Mouse (Mus musculus) heart, embryonic 14.5 days (tissue): ENCODE measurements at regions not wholly inside any gene's neighbourhood (a gene's known extent, or its start where the extent isn't known, plus 50 kb on each side); places are given as distances from the start of the nearest gene placed in this dataset.
"Not testable (repeated sequence)": the region's sequence is repeated elsewhere in the genome, so short reads cannot be mapped to it uniquely, and the experiment has no call there.

Experiments
- ATAC-seq: fragments of 200-750 bp; cut with Nextera tagmentation; 2 replicates; pipeline ENCODE4 v1.8.0; 2017; ENCODE audit warnings: low read depth, moderate TSS enrichment; ENCODE audit not compliant: insufficient number of reproducible peaks, insufficient read depth, low FRiP score
- H3K27ac ChIP-seq, 2 experiments: fragments of 200-500 bp in 1 of 2; fragments of 300-500 bp in 1 of 2; sonication (generic) in 1 of 2; replicated peaks in 1 of 2; 2 replicates each; pipeline ENCODE4 v1.5.1; 2012 to 2014; ENCODE audit warnings: low read depth in 2 of 2, low read length in 2 of 2, control low read depth in 1 of 2, mild to moderate bottlenecking in 1 of 2, mixed read lengths in 1 of 2; ENCODE audit not compliant: control insufficient read depth in 1 of 2, insufficient read depth in 1 of 2
- H3K27me3 ChIP-seq: fragments of 300-500 bp; sonication (generic); 2 replicates; pipeline ENCODE4 v1.6.1; 2014; ENCODE audit warnings: mild to moderate bottlenecking, low read length, control low read depth; ENCODE audit not compliant: control insufficient read depth, insufficient read depth
- H3K36me3 ChIP-seq: fragments of 300-500 bp; sonication (generic); 2 replicates; pipeline ENCODE4 v1.6.1; 2014; ENCODE audit warnings: mild to moderate bottlenecking, control low read depth, low read length, mixed read lengths; ENCODE audit not compliant: control insufficient read depth, insufficient read depth
- H3K4me1 ChIP-seq, 2 experiments: fragments of 200-500 bp in 1 of 2; fragments of 300-500 bp in 1 of 2; sonication (generic) in 1 of 2; 2 replicates each; pipeline ENCODE4 v1.6.1; 2012 to 2014; ENCODE audit warnings: low read length in 2 of 2, control low read depth in 1 of 2, mixed read lengths in 1 of 2; ENCODE audit not compliant: control insufficient read depth in 2 of 2, insufficient read depth in 2 of 2
- H3K4me2 ChIP-seq: fragments of 300-500 bp; sonication (generic); 2 replicates; pipeline ENCODE4 v1.6.1; 2014; ENCODE audit warnings: mild to moderate bottlenecking, low read length
- H3K4me3 ChIP-seq, 2 experiments: fragments of 200-500 bp in 1 of 2; fragments of 300-500 bp in 1 of 2; sonication (generic) in 1 of 2; 2 replicates each; pipeline ENCODE4 v1.5.1; 2012 to 2014; ENCODE audit warnings: low read length in 2 of 2, mild to moderate bottlenecking in 2 of 2, control low read depth in 1 of 2, low read depth in 1 of 2, moderate library complexity in 1 of 2; ENCODE audit not compliant: control insufficient read depth in 1 of 2, insufficient read depth in 1 of 2
- H3K9ac ChIP-seq: fragments of 300-500 bp; sonication (generic); 2 replicates; pipeline ENCODE4 v1.6.1; 2014; ENCODE audit warnings: mild to moderate bottlenecking, low read length
- H3K9me3 ChIP-seq: fragments of 300-500 bp; sonication (generic); 2 replicates; pipeline ENCODE4 v1.6.1; 2016; ENCODE audit warnings: low read length, control low read depth; ENCODE audit not compliant: control insufficient read depth
- WGBS: fragments of 180-500 bp; shearing (Covaris S2); extraction: QIAGEN DNeasy Blood & Tissue Kit; methylation state at CpG from one replicate; pipeline ENCODE4 v1.1.7; 2014; 5-methylcytosine and 5-hydroxymethylcytosine counted together

DNA sequence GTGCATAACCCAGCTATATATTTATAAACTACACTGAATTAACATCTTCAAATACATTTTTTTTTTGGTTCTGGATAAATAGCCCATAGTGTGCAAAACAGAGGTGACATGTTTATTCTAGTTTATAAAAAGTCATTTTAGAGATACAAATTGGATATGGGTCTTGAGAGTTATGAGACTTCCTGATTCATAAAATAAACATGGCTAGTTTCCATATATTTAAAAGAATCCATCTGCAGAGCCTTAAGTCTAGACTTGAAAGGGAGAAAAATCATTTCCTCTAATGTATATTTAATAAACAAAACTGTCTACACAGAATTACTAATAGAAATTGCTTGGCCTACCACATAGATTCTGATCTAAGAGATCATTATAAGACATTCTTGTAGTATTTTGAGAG lies 287.3 kb downstream of the Grxcr1 start:
- Histone ChIP-seq H3K27me3 (no peaks in the 10 kb centered on the region), H3K27ac (no peak overlapping the region), H3K9me3 (no peaks in the 10 kb centered on the region), H3K4me3 (no peak overlapping the region), H3K4me2 (no peak overlapping the region), H3K9ac (no peak overlapping the region), H3K4me1 (no peaks in the 10 kb centered on the region), H3K36me3 (no peaks in the 10 kb centered on the region)
- no peak for ATAC-seq

- Histone ChIP-seq H3K9me3 (no peaks in the 10 kb centered on the region), H3K4me3 (no peak overlapping the region), H3K36me3 (no peaks in the 10 kb centered on the region), H3K4me1 (peaks cover 0 to 2% of the 10 kb centered on the region in 2 experiments; a peak in 2 of 4 replicates), H3K9ac (no peak overlapping the region), H3K27ac (peak overlapping the region; percentile 59 to 92), H3K27me3 (no peaks in the 10 kb centered on the region), H3K4me2 (no peak overlapping the region)
- WGBS = 44% methylated on average over 2 of the region's 2 CpGs
- peak; percentile 88 for ATAC-seq
Measured at GRCm38 (mm10) chr5:68326998-68327593, 295.5 kb downstream of the Grxcr1 start.

DNA sequence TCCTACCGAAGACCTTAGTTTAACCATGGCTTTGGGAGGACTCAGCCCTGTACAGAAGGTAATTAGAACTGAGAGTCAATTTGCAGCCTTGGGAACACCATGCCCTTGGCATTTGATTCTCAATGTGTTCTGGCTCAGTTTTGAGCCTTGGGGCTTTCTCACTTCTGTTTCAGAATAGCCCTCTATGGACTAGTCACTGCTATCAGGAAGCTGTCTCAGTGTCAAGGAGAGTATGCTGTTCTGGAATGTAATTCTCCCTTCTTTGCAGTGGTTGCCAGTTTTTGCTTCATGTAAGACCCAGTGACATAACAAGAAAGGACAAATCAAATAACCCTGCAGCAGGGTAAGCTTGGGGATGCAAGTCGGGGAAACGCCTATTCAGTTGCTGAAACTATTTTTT lies 297.7 kb downstream of the Grxcr1 start:
- H3K4me1 ChIP-seq = peaks cover 0 to 2% of the 10 kb centered on the region in 2 experiments; a peak in 2 of 4 replicates
- H3K4me3 ChIP-seq = no peak overlapping the region
- no peak for ATAC-seq
- H3K36me3 ChIP-seq = no peaks in the 10 kb centered on the region
- no peak overlapping the region for H3K4me2 ChIP-seq
- H3K27me3 ChIP-seq = no peaks in the 10 kb centered on the region
- H3K9me3 ChIP-seq = no peaks in the 10 kb centered on the region
- no peak overlapping the region for H3K9ac ChIP-seq
- peak overlapping the region in 1 of 2 experiments; percentile 20; a peak in 1 of 4 replicates for H3K27ac ChIP-seq
- 87% methylated on average over 3 of the region's 3 CpGs for WGBS

GRCm38 (mm10) chr5:68329828-68330227 lies 298.2 kb downstream of the Grxcr1 start:
- no peak overlapping the region for H3K4me2 ChIP-seq
- peaks cover 0 to 2% of the 10 kb centered on the region in 2 experiments; a peak in 2 of 4 replicates for H3K4me1 ChIP-seq
- no peak overlapping the region for H3K27ac ChIP-seq
- H3K9ac ChIP-seq = no peak overlapping the region
- 51% methylated on average over 2 of the region's 2 CpGs for WGBS
- no peaks in the 10 kb centered on the region for H3K36me3 ChIP-seq
- H3K9me3 ChIP-seq = no peaks in the 10 kb centered on the region
- ATAC-seq = no peak
- H3K27me3 ChIP-seq = no peaks in the 10 kb centered on the region
- no peak overlapping the region for H3K4me3 ChIP-seq

- Histone ChIP-seq H3K4me1 (no peaks in the 10 kb centered on the region), H3K9me3 (no peaks in the 10 kb centered on the region), H3K36me3 (no peaks in the 10 kb centered on the region), H3K4me2 (no peak overlapping the region), H3K27me3 (no peaks in the 10 kb centered on the region), H3K27ac (no peak overlapping the region), H3K4me3 (no peak overlapping the region), H3K9ac (no peak overlapping the region)
- 59% methylated on average over 2 of the region's 2 CpGs for WGBS
- ATAC-seq = no peak
Measured at GRCm38 (mm10) chr5:68350921-68351320, 319.3 kb downstream of the Grxcr1 start.

GRCm38 (mm10) chr5:68351793-68352192 lies 320.2 kb downstream of the Grxcr1 start:
- Histone ChIP-seq H3K36me3 (no peaks in the 10 kb centered on the region), H3K27ac (no peak overlapping the region), H3K9me3 (no peaks in the 10 kb centered on the region), H3K4me1 (no peaks in the 10 kb centered on the region), H3K4me3 (no peak overlapping the region), H3K4me2 (no peak overlapping the region), H3K9ac (no peak overlapping the region), H3K27me3 (no peaks in the 10 kb centered on the region)
- ATAC-seq = no peak
- WGBS = 72% methylated on average over 5 of the region's 5 CpGs

DNA sequence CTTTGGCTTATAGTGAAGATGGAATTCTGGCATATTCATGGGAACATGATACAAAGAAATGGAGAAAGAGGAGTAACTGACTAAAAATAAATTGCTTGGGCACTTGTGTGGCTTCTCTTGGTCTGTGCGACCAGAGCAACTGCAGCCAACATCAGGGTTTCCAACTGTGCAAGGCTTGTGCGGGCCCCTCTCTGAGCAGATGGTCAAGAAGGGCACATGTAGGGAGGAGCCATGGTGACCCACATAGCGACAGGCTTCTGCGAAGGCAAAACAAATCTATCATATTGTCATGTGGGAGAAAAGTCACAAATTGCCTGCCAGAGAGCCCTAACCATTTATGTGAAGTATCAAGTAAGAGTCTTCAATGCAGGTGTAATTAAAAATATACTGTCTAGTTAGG lies 321.6 kb downstream of the Grxcr1 start:
- no peaks in the 10 kb centered on the region for H3K36me3 ChIP-seq
- no peak overlapping the region for H3K4me2 ChIP-seq
- no peaks in the 10 kb centered on the region for H3K27me3 ChIP-seq
- no peak for ATAC-seq
- H3K27ac ChIP-seq = no peak overlapping the region
- no peak overlapping the region for H3K4me3 ChIP-seq
- H3K9me3 ChIP-seq = no peaks in the 10 kb centered on the region
- WGBS = 82% methylated on average over 4 of the region's 4 CpGs
- no peaks in the 10 kb centered on the region for H3K4me1 ChIP-seq
- no peak overlapping the region for H3K9ac ChIP-seq

DNA sequence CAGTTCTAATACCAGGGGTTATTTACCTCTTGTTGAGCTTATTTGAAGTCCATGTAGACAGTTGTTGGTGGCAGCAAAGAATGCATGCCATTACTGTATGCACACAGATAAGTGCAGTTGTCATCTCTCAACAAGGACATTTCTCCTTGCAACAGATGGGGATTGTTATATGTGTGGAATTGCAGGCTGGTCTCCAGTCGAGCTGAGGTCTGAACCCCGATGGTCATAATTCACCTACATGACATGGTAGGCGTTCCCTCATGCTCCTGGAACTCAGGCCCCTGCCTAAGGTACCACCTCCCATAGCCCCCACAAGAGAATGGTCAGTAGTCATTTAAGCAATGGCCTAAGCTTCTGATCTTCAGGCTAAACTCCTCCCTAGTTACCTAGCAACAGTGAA lies 322.2 kb downstream of the Grxcr1 start:
- 77% methylated on average over 3 of the region's 3 CpGs for WGBS
- H3K9ac ChIP-seq, H3K9me3 ChIP-seq, H3K27me3 ChIP-seq, H3K4me3 ChIP-seq, H3K4me1 ChIP-seq, H3K4me2 ChIP-seq, H3K36me3 ChIP-seq, H3K27ac ChIP-seq, ATAC-seq: not testable (repeated sequence)
